Mouse (Mus musculus) retina, postnatal 7 days (tissue): ENCODE measurements around the gene Gm3752.
"Not testable (repeated sequence)": the region's sequence is repeated elsewhere in the genome, so short reads cannot be mapped to it uniquely, and the experiment has no call there.

ENCODE experiments used
- DNase-seq: peaks from one replicate; pipeline ENCODE4 v3.0.0-alpha.2; 2012; ENCODE audit warnings: low read depth, low spot score

Gene Gm3752

DNA sequence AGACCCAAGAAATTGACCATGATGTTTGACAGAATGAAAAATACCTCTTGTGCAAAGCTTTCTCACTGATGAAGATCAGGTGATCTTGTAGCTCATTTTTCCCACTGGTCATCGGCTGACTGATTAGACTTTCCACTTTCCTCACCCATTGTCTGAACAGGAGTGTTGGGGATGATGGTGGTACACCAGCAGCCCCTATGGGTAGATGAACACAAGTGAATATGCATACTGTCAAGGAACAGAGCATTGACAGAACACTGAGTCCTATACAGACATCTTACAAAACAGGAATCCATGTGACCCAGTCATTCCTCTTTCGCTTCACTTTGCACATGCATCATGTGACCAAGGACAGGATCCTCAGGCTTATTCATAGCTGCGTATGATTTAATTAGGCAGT lies at the start of gene Gm3752:
TSS of gene Gm3752 (minus strand) at position 101 of the 400 bp plus-strand sequence.
- not testable (repeated sequence) for DNase-seq

DNA sequence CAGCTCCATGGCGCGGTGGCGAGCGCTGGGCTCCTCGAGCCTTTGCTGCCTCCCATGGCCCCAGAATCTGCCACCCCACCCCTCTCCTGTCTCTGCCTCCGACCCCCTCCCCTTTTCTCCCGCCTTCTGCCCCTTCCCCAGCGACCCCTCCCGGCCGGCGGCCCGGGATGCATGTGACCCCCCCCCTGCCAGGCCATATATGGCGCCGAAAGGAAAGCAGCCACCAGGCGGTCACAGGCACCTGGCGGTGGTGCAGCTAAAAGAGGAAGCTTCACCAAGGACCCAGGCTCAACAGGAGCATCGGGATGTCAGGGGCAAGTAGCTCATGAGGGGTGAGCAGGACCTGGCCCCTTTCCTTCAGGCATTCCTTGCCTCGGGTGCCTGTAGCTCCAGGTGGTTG lies 5.2 kb upstream of the Gm3752 start:
- not testable (repeated sequence) for DNase-seq

DNA sequence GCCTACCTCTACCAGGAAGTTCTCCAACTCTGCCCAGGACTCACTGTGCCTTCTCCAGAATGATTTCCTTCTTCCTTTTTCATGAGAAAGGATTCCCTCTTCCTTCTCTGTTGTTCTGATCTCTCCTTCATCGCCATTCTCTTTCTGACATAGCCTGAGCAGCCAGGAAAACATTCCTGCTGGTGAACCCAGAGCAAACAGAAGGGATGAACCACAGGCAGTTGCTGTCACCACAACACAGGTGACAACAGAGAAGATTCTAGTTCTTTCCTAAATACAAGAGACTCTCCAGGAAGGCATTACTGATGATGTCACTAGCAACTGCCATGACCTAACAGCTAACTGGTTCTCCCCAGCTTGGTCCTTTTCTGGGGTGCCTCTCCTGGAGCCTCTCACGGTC lies 32.7 kb downstream of the Gm3752 start, which contains the start of gene Gm3755:
TSS of gene Gm3755 (minus strand) at position 101 of the 400 bp plus-strand sequence.
- not testable (repeated sequence) for DNase-seq

DNA sequence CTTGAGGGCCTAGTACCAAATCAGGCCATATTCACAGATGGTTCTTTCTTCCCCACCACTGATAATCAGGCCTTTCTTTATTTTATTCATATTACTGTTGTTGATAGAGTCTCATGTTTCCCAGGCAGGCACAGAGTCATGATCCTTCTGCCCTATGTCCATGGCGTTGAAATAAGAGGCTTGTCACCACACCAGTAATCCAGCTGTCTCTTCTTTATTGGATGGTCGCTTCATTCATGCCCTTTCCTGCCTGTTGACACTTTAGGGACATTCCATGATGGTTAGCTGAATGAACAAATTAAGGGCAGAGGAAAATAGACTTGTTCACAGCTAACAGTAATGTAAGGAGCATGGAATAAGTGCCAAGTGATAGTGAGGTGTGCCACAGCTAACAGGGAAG lies 61.1 kb downstream of the Gm3752 start:
- DNase-seq: not testable (repeated sequence)
